Mouse (Mus musculus) spleen, adult 2 months (tissue): Measurements from ENCODE around the gene Phlda1. TPM values are rescaled to one million over a fixed set of nuclear protein-coding genes. Genes with fewer than 3 reads are reported as not detected.

Source experiments
- DNase-seq, 2 experiments: peaks; one replicate each; pipeline versions ENCODE4 v3.0.0 to v3.0.0-alpha.2; 2012 to 2021; ENCODE audit warnings: low spot score in 2 of 2, low read depth in 1 of 2
- H3K27ac ChIP-seq: fragments of 200-500 bp; 2 replicates; pipeline ENCODE4 v1.5.1; 2012; ENCODE audit warnings: low read length, inconsistent platforms; ENCODE audit not compliant: insufficient read depth
- H3K27me3 ChIP-seq: fragments of 200-500 bp; 2 replicates; pipeline ENCODE4 v1.6.1; 2012; ENCODE audit warnings: mild to moderate bottlenecking, moderate library complexity, low read length, inconsistent platforms; ENCODE audit not compliant: control insufficient read depth, insufficient read depth
- H3K36me3 ChIP-seq: fragments of 200-500 bp; 2 replicates; pipeline ENCODE4 v1.6.1; 2012; ENCODE audit warnings: mild to moderate bottlenecking, low read length, inconsistent platforms; ENCODE audit not compliant: control insufficient read depth, insufficient read depth
- H3K4me1 ChIP-seq: fragments of 200-500 bp; 2 replicates; pipeline ENCODE4 v1.6.1; 2011; ENCODE audit warnings: inconsistent platforms; ENCODE audit not compliant: control insufficient read depth, insufficient read depth, insufficient read length
- H3K4me3 ChIP-seq: fragments of 200-500 bp; 2 replicates; pipeline ENCODE4 v1.5.1; 2011; ENCODE audit warnings: mild to moderate bottlenecking, inconsistent platforms; ENCODE audit not compliant: insufficient read depth, insufficient read length; ENCODE audit errors: extremely low read depth
- CTCF ChIP-seq: fragments of 200-500 bp; IDR thresholded peaks from 2 replicates; pipeline ENCODE4 v1.5.1; 2011; ENCODE audit warnings: mild to moderate bottlenecking, inconsistent platforms; ENCODE audit not compliant: insufficient read depth, insufficient read length, insufficient replicate concordance; ENCODE audit errors: extremely low read depth
- POLR2A ChIP-seq: fragments of 200-500 bp; IDR thresholded peaks from 2 replicates; pipeline ENCODE4 v1.6.1; 2011; ENCODE audit warnings: low read depth, low read length, inconsistent platforms
- WGBS: fragments of 180-500 bp; shearing (Covaris S2); methylation state at CpG from one replicate; pipeline ENCODE4 v1.1.7; 2018; 5-methylcytosine and 5-hydroxymethylcytosine counted together
- polyA plus RNA-seq: library from polyadenylated mRNA; depleted of rRNA; stranded (reverse); fragments of >200 nt; gene quantifications from 2 replicates; pipeline ENCODE4 v1.2.3, GENCODE M21; 2012

Phlda1 gene
- polyA plus RNA-seq, 1 experiment, result 5.0 TPM

DNA sequence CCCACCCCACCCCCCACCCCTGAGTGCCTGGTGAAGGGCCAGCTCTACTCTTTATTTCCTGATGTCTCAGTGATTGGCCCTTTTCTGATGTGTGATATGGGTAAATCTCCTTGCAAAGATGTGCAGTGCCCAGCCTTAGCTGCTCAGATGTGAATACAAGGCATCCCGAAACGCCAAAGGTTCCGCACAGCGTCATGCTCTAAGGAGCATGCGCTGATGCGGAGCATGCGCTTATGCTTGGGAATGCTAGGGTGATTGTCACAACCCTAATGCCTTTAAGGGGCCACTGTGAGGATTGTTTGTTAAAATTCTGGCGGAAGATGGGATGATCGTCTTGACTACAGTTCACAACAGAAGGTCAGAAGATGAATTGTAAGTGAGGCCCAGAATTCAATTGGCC is 34.6 kb downstream of the Phlda1 start:
- H3K4me3 ChIP-seq, result no peak overlapping the region
- 91% methylated on average over 9 of the region's 9 CpGs for WGBS
- no peaks in the 10 kb centered on the region for H3K27me3 ChIP-seq
- H3K36me3 ChIP-seq, result no peaks in the 10 kb centered on the region
- no peak for TF ChIP-seq CTCF
- H3K27ac ChIP-seq, result no peak overlapping the region
- no peak for DNase-seq
- peaks cover 4% of the 10 kb centered on the region; the same call in 1 of the 2 replicates for H3K4me1 ChIP-seq

DNA sequence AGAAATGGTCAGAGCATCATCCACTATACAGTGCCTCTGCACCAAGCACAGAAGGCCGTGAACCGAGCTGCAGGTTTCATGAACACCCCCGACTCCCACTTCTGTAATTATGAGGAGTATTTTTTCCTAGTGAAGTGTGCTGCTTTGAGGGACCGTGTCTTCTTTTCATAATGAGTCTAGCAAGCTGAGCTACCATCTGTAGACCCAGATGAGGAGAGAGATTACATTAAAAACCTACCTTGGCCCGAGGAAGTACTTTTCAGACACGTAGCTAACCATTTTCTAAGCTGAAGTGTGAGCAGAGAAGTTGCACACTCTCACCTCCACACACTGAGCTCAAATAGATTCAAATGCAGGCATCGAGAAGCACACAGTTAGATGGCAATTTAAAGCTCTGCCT is 37.0 kb downstream of the Phlda1 start:
- DNase-seq, result no peak
- peaks cover 4% of the 10 kb centered on the region; the same call in 1 of the 2 replicates for H3K4me1 ChIP-seq
- no peaks in the 10 kb centered on the region for H3K36me3 ChIP-seq
- H3K4me3 ChIP-seq, result no peak overlapping the region
- no peaks in the 10 kb centered on the region for H3K27me3 ChIP-seq
- TF ChIP-seq CTCF (no peak), POLR2A (no peak)
- WGBS, result 85% methylated on average over 7 of the region's 7 CpGs
- no peak overlapping the region for H3K27ac ChIP-seq

- Histone ChIP-seq H3K36me3 (no peaks in the 10 kb centered on the region), H3K4me3 (no peak overlapping the region), H3K27ac (no peak overlapping the region), H3K4me1 (peaks cover 4% of the 10 kb centered on the region; the same call in 1 of the 2 replicates), H3K27me3 (no peaks in the 10 kb centered on the region)
- TF ChIP-seq POLR2A (no peak), CTCF (no peak)
- WGBS, result 66% methylated on average over 7 of the region's 7 CpGs
- no peak for DNase-seq
Observed at GRCm38 (mm10) chr10:111543781-111544260, 37.7 kb downstream of the Phlda1 start.

GRCm38 (mm10) chr10:111544311-111544710 is 38.2 kb downstream of the Phlda1 start:
- Histone ChIP-seq H3K4me1 (peaks cover 4% of the 10 kb centered on the region; the same call in 1 of the 2 replicates), H3K27ac (no peak overlapping the region), H3K27me3 (no peaks in the 10 kb centered on the region), H3K36me3 (no peaks in the 10 kb centered on the region), H3K4me3 (no peak overlapping the region)
- TF ChIP-seq CTCF (no peak), POLR2A (no peak)
- DNase-seq, result no peak
- 85% methylated on average over 4 of the region's 4 CpGs for WGBS

GRCm38 (mm10) chr10:111545648-111546047 is 39.6 kb downstream of the Phlda1 start:
- no peak for DNase-seq
- TF ChIP-seq POLR2A (no peak), CTCF (no peak)
- Histone ChIP-seq H3K36me3 (no peaks in the 10 kb centered on the region), H3K4me3 (no peak overlapping the region), H3K27me3 (no peaks in the 10 kb centered on the region), H3K4me1 (no peaks in the 10 kb centered on the region; the same call in 1 of the 2 replicates), H3K27ac (no peak overlapping the region)
- 80% methylated on average over 4 of the region's 4 CpGs for WGBS

DNA sequence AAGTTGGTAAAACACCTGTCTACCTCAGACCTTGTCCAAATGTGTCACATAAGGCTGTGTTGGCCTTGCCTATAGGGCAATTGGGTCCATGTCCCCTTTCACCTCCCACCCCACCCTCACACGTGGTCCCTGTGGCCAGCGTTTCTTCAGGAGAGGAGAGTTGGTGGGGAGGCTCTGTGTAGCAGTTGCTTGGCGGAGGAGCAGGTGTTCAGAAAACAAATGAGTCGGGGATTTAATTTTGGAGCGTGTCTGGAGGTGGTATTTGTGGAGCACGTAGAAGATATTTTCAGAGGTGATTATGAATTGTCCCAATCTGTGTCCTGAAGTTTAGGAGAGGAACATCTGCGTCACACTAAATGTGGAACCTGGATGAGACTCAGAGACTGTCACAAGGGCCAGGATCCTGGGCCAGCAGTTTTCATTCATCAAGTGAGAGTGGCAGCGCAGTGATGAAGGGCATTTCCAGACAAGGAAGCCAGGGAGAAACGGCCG is 41.8 kb downstream of the Phlda1 start:
- H3K36me3 ChIP-seq, result no peaks in the 10 kb centered on the region
- no peak overlapping the region for H3K4me3 ChIP-seq
- no peak for DNase-seq
- no peak overlapping the region for H3K27ac ChIP-seq
- no peak for TF ChIP-seq CTCF
- TF ChIP-seq POLR2A, result no peak
- no peaks in the 10 kb centered on the region for H3K27me3 ChIP-seq
- no peaks in the 10 kb centered on the region; the same call in 1 of the 2 replicates for H3K4me1 ChIP-seq
- WGBS, result 69% methylated on average over 10 of the region's 10 CpGs

GRCm38 (mm10) chr10:111550075-111550695 is 44.1 kb downstream of the Phlda1 start:
- H3K27me3 ChIP-seq, result no peaks in the 10 kb centered on the region
- H3K36me3 ChIP-seq, result no peaks in the 10 kb centered on the region
- TF ChIP-seq CTCF (no peak), POLR2A (no peak)
- no peak for DNase-seq
- H3K4me1 ChIP-seq, result no peaks in the 10 kb centered on the region
- 90% methylated on average over 6 of the region's 6 CpGs for WGBS
- H3K4me3 ChIP-seq, result no peak overlapping the region
- no peak overlapping the region for H3K27ac ChIP-seq
